Mouse (Mus musculus) T-helper 1 cell (primary cell): ENCODE measurements at regions not wholly inside any gene's neighbourhood (a gene's known extent, or its start where the extent isn't known, plus 50 kb on each side); places are given as distances from the start of the nearest gene placed in this dataset.

Experiments
- in situ Hi-C: fragments of 300-600 bp; cut with MboI, MseI; formaldehyde crosslinking; loops from one replicate; pipeline ENCODE4 v1.15.1; 2025; ENCODE audit warnings: high pct_unique_total_duplicates

DNA sequence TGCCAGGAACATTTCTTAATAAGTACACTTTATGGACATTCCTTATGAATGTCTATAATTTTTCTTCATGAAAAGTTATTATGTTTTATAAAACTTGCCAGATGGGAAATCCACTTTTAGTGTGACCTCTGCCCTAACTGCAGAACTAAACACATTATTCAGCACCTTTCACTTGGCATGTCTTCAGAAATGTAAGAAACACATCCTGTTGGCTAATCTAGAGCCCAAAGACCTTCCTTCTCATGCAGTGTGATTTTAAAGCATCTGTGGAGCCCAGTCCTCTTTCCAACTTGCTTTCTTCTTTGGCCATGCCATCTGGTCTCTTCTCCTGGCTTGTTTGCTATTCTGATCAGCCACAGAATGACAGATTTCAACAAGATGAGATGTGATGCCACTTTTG, 163.6 kb upstream of the Ghitm start:
- in situ Hi-C loops: no loop called here

DNA sequence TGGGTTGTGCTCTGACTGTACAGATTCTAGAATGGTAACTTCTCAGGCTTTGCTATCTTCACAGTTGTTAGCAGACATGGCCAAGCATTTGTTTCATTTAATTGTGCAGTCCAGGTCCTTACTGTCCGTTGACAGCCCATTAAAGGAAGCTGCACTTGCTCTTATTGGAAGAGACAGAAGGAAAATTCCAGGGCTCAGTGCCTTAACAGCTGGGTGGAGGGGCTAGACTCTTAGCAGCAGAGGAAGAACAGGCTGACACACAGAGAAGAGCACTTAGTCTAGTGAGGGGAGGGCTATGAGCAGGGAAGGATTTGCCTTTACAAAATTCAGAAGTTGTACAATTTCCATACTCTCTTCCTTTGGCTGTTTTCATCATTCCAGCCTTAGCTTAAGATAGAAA, 161.5 kb upstream of the Ghitm start:
- in situ Hi-C loops: no loop called here

DNA sequence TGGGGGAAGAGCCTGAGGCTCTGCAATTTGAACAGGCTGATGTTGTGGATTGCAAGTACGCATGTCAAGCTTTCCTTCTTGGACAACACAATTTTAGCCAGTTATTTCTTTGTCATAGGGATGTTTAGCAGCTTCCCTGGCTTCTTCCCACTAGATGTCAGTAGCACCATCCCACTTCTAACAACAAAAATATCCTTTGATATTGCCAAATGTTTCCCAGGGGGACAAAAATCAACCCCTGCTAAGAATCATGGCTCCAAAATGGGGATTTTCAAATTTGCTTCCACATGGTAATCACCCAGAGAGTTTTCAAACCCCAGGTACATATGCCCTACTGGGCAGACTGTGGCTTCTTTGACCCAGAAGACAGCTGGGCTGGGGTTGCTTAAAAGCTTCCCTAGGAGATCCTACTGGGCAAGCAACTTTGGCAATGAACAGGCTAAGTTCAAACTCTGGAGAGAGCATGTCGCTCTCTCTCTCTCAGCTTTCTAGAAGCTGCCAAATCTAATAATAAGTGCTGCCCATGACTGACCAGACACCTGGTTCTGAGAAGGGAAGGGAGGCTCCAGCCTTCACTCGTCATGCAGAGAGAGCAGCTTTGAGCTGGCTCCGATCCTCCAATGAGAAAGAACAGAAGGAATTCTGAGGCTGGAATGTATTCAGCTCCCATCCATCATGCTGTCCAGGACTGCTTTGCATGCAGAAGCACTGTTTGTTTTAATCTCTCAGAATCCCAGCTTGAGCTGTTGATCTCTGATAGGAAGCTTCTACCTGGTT, 157.2 kb upstream of the Ghitm start:
- in situ Hi-C loops: no loop called here

DNA sequence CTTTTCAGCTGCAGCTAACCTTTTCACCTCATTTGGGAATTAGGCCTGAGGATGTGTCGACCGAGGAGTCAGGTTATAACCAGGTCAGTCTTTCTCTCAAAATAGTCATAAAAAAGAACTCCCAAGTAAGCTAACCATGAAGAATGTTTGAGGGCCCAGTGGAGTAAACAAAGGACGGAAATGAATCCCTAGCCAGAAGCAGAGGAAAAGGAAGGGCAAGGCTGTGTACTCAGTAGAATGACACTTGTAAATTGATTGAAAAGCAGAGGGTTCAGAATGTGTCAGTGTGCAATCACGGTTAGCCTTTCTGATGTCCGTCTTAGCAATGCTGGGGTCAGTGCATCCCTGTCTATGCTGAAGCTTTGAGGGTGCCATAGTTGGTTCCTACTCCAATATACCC, 149.3 kb upstream of the Ghitm start:
- in situ Hi-C loops: no loop called here

DNA sequence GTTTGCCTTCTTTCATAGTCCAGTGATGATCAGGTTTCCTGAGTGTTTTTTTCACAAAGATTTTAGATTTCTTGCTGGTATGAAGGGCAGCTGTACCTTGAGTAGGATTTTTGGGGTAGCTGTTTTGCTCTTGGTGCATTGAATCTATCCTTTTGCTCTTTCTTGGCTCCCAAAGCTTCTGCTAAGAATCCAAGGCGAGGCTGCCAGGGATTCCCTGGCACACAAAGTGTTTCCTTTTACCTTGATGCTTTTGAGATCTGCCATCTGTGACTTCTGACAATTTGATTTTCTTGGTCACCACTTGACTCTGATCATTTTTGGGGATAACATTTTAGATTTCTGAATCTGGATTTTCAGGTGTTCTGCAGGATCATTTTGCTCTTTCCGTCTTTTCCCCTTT, 144.3 kb upstream of the Ghitm start:
- in situ Hi-C loops: no loop called here

DNA sequence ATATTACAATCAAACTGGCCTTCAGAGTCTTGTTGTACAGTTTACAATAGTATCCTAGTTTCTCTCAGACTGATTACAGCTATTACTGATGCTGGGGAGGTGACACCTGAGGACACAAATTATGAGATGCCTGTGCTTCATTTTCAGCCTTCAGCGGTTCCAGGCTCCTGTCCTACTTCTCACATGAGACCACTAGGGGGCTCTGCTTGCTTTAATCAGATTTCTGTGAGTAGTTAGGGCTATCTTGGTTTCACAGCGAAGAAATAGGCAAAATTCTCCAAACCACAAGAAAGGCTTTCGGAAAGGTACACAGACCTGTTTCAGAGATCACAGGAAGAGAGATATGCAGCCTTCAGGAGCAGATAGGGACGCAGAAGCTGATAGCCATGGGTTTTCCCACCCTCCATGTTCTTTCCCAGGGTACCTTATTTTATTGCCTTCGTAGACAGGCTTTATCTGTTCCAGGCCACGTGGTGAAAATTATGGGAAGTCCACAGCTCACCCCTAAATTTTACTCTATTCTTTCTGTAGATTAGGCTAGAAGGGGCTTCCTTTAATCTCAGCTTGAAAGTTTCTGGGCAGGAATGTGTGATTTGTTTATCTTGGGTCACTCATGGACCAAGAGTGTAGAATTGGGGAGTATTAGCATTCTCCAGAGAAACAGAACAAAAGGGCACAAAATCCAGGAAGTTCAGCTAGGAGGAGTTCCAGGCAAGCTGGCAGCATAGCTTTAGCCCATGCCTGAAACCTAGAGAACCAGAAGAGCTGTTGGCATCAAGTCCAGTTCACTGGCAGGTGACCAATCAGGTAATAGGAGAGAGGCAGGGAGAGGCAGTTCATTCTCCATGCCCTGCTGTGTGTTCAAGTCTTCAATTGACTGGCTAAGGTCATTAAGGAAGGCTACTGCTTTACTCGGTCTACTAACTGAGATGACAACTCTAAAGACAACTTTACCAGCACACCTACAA, 141.9 kb upstream of the Ghitm start:
- in situ Hi-C loops: no loop called here

DNA sequence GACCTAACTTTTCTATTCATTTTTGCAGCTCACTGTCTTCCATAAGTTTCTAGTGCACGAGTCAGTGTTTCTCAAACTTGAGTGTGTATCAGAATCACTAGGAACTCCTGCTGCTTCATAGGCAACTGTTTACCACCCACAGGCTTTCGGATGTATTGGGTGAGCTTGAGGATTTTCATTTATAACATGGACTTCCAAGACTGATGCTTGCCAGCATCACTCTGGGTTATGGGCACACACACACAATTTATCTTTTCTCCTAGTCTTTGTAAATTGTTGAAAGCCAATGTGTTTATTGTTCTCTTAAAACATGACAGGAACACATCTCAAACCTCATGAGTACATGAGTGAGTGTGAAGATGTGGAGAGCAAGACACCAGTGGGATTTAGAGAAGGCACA, 137.0 kb upstream of the Ghitm start:
- in situ Hi-C loops: no loop called here

DNA sequence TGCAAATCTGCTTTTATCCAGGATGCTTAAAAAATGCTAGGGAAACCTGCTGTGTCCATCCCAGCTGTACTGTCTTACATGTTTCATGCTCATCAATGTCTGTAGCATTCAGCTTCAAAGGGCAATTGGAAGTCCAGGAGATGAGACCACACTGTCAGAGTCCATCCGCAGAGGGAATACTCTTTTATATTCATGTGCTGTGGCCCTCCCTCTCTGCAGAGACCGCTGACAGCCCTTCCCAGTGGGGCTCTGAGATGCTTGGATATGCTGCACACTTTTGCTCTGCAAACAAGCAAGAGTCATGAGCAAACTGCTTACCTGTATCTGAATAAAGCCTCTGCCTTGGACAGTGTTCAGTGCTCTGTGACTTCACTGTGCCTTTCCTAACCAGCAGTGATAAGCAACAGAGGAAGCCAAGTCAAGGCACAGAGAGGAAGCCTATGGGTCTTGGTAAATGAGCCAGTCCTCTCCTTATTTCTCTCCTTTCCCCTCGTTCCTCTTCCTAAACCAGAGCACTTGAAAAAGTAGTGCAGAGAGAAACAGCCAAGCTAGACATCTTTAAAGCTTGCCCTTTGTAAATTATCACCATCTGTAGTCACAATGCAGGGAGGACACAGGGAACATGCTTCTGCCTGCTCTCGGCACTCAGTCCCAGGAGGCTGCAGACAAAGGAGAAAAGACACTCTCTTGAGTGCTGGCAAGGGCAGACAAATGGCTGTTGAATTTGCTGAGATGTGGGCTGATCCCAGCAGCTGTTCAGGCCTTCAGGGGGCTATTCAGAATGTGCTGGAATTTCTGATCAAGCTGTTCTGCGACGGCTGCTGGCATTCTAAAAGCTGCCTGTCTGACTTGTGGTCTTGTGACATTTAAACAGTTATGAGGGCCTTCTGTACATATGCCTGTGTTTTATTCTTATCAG, 136.2 kb upstream of the Ghitm start:
- in situ Hi-C loops: no loop called here

DNA sequence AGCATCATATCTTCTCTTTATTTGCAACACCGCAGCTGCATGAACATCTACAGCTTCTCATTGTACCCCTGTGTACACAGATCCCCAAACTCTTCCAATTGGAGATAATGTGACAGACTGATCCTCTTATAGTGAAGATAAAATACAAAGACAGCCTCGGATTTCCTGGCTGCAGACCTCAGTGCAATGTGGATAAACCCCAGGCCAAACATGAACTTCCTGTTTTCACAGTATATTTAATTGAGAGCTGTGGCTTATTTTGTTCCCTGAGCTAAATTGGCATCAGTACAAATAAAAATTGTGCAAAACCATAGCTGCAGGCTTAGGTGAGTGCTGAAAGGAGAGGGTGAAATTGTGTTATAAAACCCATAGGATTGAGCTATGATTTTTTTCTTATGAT, 134.8 kb upstream of the Ghitm start:
- in situ Hi-C loops: no loop called here

DNA sequence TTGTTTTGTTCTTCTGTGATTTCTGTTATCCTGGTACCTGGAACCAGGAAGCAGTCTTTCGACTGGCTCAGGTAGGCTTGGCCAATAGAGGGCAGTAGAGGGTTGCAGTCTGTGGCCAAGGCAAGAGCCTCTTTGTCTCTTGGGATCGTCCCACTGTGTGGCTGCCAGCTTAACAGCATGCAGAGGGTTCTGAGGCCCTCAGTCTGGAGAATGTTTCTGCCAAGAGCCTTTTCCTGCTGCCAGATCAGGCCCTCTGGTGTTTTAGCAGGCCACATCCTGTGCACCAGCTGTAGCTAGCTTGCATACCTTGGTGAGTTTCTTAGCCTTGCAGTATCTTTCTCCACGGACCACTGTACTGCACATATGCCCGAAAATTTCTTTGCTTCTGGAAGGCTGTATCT, 103.6 kb upstream of the Ghitm start:
- in situ Hi-C loops: no loop called here

DNA sequence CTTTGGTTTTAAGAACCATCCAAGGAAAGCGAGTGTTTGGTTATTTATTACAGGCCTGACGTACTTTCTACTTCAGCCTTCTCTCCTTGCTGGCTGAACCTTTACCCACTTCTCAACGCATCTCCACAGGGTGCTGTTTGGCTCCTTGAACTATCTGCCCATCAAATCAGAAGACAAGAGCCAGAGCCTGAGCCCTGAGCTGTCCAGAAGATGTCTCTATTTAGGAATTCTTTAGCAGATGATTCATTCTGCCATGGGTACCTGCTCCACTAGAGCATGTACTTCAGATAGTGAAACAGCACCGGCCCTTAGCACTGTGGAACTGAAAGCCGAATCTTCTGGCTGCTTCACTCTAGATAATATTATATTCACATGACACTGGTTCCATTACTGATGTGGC, 102.1 kb upstream of the Ghitm start:
- in situ Hi-C loops: no loop called here

DNA sequence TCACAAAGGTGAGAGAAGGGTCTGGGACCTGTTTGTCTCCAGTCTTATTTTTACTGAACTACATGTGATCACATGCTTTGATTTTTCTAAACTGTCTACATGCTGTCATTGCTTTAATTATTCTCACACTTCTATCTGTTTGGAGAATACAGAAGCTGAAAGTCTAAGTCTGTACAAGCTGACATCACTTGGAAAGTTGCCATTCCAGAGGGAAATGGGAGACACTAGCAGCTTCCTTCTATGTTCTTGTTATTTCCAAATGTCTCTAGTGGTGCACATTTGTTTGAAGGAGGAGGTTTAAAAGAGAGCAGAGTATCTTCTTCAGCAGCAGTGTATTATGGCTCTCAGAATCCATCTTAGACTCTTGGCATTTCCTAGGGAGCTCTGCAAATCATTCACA, 73.2 kb upstream of the Ghitm start:
- in situ Hi-C loops: no loop called here

DNA sequence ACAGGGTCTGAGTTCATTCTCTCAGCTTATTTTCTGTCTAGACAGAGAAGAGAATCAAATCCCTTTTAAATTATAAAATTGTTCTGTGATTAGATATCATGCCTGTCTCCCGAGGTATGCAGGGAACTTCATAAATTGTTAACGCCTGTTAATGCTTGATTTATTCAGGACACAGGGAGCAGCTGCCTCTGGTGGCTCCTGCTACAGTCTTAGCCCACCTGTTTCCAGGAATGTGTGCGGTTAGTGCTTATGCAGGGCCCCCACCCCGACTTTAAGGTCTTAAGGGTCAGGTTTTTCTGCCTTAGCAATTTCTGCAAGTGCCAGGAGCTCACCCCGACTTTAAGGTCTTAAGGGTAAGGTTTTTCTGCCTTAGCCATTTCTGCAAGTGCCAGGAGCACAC, 54.7 kb upstream of the Ghitm start:
- in situ Hi-C loops: no loop called here
